Mouse (Mus musculus): ENCODE data around the gene Glt8d2.

- no peak for TF ChIP-seq POLR2A (IDR thresholded peaks at IDR 0.05; ENCODE audit: borderline replicate concordance, extremely low read depth, insufficient read depth, insufficient read length, poor library complexity, severe bottlenecking)
- TF ChIP-seq CTCF (IDR thresholded peaks at IDR 0.05; ENCODE audit: borderline replicate concordance, extremely low read depth, insufficient read depth, insufficient read length), result no peak
Measured at GRCm38 (mm10) chr10:82665951-82666350, 24.5 kb downstream of the Glt8d2 start.

Measured in brain, embryonic 14.5 days (tissue).